Mouse (Mus musculus): ENCODE results near the gene Atxn7l2.

GRCm38 (mm10) chr3:108193686-108194085 lies 17.0 kb downstream of the Atxn7l2 start:
- TF ChIP-seq CTCF (IDR thresholded peaks at IDR 0.05; ENCODE audit: borderline replicate concordance, control insufficient read depth, extremely low read depth, insufficient read depth, low read length, poor library complexity) = no peak
- TF ChIP-seq POLR2A (IDR thresholded peaks at IDR 0.05; ENCODE audit: control insufficient read depth, extremely low read depth, insufficient read depth, low read length, poor library complexity) = no peak

All from thymus, adult 2 months (tissue).